Mouse (Mus musculus): Measurements from ENCODE around the gene Satb1. TPM values are rescaled to one million over a fixed set of nuclear protein-coding genes. Genes with fewer than 3 reads are reported as not detected.

Satb1 gene
- total RNA-seq, 4 experiments from 2014 or later: 24.0 to 29.1 (median 26.7) TPM

DNA sequence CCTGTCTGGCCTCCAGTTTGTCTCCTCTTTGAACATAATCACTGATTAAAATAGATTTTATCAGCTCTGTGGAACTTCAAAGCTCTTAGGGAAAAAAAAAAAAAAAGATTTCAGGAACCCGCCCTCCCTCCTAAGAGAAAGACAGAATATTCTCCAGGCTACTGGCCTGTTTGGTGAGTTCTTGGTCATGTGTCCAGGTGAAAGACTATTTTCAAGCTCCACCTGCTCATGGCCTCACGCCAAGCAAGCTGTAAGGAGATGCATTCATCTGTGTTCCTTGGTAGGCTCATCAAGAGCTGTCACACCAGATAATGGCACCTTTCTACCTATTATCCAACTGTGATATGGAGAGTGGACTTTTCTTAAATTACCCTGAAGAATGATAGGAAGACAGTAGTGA lies 54.1 kb downstream of the Satb1 start:
- no peak for DNase-seq (ENCODE audit: low spot score)

DNA sequence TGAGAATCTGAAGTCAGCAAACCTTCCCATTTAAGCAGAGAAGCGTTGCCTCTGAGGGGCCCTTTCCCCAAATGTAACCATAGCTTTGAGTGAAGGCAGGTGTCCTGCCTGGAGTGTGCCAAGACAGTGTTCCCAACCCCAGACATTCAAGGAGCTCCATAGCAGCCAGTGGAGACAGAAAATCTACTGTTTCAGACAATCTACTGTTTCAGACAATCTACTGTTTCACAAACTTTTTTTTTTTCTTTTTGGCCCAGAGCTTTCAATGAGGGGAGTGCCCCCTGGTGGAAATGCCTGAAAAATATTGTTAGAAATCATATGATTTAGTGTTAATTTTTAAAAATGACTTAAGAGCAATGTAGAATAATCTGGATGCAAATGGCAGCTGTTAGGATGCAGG lies 55.3 kb downstream of the Satb1 start:
- no peak for DNase-seq (ENCODE audit: low spot score)

DNA sequence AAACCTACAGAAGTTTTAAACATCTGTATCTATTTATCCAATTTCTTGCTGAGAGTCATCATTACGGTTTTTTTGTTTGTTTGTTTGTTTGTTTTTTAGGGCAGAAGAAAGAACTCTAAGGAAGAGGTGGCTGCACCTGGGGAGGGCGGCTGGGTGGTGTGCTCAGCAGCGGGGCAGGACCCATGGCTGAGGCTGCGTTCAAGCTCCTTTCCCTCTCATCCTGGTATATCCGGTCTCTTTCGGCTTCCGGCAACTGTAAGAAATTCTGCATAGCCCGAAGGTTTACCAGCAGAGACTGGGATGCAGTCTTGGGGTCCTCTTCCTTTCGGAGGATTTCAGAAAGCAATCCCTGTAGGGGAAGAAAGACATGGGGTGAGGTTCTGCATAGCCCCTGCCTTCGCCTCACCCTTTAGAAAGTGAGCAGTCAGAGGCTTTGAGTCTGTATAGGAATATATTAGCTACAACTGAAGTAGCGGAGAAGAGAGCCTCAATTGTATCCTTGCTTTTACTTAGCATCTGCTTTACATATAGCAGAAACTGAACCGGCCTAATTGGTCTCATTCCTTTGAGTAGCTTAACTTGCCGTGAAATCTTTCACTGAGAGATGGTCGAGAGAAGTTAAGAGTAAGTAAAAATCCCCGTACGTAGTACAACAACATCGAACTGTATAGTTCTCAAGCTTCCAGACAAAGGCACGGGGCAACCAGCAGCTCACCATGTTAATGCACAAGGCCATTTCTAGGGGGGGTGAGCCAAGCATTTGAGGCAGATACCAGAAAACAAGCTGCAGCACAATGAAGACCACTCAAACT lies 57.8 kb downstream of the Satb1 start:
- no peak for DNase-seq (ENCODE audit: low spot score)

DNA sequence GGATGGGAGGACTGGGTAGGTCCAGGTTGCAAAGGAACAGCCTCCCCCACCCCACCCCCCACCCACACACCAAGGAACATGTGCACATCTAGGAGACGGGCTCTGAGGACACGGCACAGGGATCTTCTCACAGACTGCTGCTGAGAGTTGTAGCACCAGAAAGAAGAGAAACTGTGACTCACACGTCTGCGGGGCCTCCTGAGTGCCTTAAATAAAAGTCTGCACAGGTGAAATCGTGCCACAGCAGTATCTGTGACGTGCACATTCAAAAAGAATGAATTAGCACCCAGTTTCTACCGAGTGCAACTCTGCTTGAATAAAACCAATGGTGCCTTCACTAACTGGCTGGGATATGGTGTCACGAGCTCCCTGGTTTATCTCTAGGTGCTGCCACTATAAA lies 69.5 kb downstream of the Satb1 start:
- DNase-seq (ENCODE audit: low spot score): no peak

DNA sequence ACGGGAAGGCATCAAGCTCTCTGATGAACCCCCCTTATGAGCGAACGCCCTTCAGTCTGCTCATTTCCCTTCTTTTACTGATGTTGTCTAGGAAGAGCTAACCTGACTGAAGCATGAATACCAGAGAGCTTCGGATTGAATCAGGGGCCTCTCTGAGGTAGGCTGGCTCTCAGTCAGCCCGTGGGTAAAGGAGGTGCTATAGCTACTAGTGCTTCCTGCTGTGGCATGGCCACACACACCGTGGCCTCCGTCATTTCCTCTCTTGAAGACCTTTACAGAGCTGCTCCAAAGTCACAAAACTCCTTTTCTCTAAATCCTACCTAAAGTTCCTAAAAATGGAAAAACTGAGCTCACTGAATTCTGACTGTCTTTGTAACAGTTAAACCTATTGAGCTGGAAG lies 70.6 kb downstream of the Satb1 start:
- no peak for DNase-seq (ENCODE audit: low spot score)

DNA sequence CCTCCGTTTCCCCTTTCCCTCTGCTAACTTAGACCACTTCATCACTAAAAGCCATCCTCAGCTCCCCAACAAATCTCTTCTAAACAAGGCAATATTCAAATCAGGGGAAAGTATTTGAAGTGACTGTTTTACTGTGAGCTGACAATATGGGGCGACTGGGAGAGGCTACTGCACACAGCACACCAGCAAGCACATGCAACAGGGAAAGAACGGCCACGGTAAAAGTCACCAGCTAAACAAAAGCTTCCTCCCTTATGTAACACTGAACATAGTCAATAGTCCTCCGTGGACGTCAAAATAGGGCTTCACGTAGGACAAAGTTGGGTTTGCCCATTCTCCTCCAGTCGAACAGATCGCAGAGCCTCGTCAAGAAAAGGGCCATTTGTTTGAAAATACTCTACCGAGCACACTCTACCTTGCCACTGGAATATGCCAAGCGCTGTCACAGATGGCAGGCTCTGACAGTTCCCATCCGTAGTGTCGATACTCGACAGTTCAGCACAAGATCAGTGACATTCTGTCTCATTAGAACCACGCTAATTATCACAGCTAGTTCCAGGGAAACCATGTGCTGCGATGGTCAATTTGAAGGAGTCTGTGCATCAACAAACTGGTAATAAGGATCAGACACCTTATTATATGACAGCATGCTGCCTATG lies 72.0 kb downstream of the Satb1 start:
- no peak for DNase-seq (ENCODE audit: low spot score)

DNA sequence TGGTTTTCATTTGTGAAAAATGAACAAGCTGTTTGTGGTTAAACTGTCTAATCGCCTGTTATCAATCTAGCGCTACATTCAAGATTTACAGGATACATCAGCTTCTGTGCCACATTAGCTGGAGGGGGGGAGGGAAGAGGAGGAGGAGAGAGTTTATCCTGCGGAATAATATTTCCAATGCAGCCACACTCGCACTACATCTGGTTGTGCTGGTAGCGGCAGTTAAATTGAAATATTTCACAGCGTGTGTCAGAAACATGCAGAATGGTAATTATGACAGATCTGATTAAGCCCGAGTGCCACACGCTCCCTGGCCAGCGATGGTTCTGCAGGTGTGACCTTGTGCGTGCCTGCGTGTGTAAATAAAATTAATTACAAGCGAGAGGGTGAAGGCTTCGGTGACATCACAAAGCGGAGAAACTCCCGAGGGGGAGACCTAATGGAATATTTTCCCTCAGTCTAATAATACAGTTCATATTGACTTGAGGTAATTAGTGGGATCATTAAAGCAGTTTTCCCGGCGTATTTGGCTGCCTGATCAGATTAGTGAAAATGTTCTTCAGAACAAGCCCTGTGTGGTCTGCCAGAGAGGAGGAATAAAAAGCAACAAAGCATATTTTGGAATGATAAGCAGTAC lies 72.7 kb downstream of the Satb1 start:
- DNase-seq (ENCODE audit: low spot score): no peak

DNA sequence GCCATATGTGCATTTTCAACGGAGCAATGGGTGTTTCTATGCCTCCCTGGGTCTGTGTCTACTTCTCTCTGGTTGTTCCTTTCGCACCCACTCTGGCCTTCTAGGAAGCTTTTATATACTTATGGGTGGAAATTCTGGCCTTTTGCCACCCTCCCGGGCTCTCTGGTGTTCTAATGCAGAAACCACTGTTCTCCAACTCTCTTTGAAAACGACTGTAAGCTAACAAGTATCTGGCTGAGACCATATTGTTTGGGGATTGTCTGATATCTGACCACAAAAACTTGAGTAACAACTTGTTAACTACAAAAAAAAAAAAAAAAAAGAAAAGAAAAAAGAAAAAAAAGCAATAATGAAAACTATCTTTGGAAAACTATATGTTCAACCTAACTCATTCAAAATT lies 73.6 kb downstream of the Satb1 start:
- DNase-seq (ENCODE audit: low spot score): no peak

DNA sequence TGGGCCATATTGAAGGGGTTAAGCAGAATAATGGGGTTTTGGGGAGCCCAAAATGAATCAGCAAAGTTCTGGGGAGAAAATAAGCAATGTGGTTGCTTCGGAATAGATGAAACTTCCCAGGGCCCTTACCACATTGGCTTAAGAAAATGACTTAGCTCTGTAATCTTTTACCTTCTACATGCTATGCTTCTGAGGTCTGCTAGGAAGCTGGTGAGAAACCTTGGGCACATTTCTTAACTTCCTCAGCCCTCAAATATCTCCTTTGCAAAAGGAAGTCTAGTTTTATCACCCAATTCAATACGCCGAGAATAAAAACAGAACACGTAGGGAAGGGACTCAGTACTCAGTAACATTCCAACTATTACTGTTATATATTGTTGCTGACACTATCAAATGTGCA lies 80.9 kb downstream of the Satb1 start:
- no peak for DNase-seq (ENCODE audit: low spot score)

DNA sequence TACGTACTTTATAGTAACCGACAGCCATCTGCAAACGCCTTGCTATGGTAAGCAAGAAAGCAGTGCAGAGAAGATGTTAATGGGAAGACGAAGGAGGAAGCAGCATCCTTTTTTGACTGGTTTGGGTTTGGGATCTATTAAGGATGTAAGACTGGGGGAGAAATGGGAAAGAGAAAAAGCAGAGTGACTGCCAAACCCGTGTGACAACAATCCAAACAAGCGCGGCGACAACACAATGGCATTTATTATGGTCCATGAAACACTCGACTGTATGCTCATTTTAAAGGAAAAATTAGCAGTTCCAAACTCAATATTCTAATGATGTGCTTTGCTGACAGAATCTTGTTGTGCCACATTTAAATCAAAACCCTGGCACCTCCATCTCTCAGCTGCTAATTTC lies 85.9 kb downstream of the Satb1 start:
- no peak for DNase-seq (ENCODE audit: low spot score)

DNA sequence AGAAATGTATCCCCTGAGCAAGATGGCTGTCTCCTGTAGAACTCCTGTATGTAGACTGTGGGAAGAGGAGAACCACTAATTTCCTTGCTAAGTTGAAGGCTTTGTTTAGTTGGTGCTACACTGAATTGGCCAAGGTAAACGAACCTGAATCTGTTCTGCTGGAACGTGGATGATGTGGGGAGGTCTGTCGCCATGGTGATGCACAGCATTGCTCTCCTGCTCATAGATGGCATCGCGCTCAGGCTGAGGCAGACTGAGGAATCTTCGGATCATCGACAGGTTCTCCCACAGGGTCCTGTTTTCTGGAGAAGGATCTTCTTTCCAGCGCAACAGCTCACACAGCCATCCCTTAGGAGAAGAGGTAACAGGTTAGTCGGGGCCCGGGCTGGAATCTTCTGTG lies 90.6 kb downstream of the Satb1 start:
- no peak for DNase-seq (ENCODE audit: low spot score)

DNA sequence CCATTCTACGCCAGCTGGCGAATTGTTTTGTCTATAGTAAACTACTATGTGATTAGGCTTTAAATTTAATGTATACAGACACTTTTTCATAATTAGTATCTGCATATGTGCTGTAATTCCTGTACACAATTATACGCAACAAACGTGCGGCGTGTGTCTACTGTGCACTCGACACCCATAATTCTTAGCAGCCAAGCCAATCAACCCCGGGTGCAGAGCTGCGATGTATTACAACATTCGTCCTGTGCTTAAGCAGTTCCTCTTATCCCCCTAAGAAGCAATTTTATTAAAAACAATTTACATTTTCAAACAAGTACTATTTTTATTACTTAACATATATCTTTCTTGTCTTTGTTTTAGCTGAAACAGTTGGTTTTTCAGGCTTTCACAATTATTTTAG lies 92.0 kb downstream of the Satb1 start:
- no peak for DNase-seq (ENCODE audit: low spot score)

DNA sequence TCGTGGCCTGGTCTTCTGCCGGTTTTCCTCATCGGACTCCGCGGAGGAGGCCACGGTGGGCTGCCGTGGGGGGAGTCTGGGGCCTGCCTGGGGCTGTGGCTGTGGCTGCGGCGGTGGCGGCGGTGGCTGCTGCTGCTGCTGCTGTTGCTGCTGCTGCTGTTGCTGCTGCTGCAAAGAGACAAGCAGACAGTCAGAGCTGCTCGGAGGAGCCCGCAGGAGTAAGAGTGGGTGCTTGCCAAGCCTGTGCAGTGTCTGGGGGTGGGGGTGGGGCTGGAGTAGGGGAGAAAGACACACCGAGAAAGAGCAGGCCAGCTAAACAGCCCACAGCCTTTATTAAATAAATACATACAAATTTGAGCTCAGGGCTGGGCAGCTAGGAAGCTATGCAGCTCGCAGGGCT lies 92.8 kb downstream of the Satb1 start:
- DNase-seq (ENCODE audit: low spot score): no peak

DNA sequence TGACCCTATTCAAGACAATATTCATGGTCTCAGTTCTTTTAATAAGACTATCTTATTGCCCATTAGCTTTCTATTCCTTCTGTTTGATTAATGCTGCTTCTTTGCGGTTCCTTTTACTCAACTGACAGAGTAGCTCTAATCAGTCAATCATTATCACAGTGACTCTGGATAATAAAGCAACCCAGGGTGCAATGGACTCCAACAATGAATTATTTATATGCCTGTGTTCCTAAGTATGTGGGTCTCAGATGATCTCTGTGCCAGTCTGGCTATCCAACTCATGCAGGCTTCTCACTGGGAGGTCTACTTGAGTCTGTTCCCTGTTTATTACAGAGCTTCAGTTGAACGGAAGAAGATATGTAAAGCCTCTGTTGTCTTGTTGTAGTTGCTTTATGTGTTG lies 108.6 kb downstream of the Satb1 start:
- DNase-seq (ENCODE audit: low spot score): no peak

DNA sequence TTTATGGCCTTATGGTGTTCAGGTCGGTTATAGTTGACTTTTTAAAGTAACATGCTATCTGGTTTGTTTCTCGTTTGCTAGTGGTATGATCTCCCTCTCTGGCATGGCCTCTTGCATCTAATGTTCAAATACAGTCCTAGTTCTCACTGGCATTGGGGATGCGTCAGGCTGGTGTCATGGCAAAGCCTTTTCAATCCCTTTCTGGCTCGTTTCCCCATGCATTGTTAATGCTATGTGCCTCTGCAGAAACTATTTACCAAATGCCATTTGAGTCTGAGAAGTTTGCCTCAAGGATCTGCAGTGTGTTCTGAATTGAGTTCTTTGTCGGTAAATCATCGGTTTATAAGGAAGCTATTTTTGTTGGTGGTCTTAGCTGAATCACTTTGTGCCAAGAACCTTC lies 137.4 kb downstream of the Satb1 start:
- DNase-seq (ENCODE audit: low spot score): no peak

DNA sequence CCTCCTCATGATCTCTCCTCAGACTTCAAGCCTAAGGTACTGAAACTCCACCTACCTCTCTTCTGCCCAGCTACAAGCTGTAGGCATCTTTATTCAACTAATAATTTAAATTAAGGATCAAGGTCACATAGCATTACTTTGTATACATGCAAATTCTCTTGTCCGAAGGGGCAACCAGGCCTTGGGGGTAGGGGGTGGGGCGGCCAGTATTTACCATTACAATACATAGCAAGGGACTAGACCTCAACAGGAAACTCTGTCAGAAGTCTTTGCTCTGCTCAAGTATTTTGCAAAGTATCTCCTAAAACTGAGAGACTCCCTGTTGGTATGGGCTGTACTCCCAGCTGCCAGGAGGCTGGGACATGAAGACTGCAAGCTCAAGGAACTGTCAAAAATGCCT lies 137.8 kb downstream of the Satb1 start:
- DNase-seq (ENCODE audit: low spot score): no peak

DNA sequence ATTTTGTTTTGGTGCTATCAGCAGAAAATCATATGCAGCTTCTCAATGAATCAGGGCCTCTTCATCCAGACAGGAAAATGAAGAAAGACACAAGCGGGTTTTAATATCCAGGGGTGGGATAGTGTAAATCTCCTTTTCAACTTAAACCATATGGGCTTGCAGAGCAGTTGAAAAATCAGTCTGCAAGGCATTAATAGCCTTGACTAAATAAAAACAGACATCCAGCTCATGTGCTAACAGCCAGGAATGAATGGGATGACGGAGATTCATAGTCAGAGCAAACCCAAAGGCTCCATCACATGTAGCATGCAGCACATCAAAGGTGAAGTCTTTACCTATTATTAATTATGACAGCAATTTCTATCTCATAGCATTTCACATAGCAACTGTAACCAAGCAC lies 142.6 kb downstream of the Satb1 start:
- no peak for DNase-seq (ENCODE audit: low spot score)

DNA sequence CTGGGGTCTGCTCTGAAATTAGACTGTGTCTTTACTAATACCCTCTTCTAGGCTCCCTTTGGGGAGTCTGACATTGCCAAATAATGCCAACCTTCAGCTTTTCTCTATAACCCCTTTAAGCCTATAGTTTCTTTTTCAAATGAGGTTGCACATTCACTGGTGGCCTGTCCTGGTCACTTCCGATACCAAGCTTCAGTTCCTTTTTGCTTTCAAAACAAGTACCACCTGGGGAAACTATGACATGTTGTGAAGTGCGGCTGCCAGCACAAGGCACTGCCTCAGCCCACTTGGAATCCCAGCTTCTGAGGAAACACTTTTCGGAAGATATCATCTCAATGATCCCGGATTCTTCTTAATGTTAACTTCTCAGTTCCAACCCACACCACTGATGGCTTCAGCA lies 145.9 kb downstream of the Satb1 start:
- no peak for DNase-seq (ENCODE audit: low spot score)
